Mouse (Mus musculus) cerebellum, adult 2 months (tissue): ENCODE measurements around the gene Tmem109. TPM values are rescaled to one million over a fixed set of nuclear protein-coding genes. Genes with fewer than 3 reads are reported as not detected.

ENCODE experiments used
- DNase-seq, 2 experiments: peaks; one replicate each; pipeline ENCODE4 v3.0.0; 2021
- H3K27ac ChIP-seq: fragments of 200-500 bp; 2 replicates; pipeline ENCODE4 v1.5.1; 2012; ENCODE audit warnings: low read length, control low read depth, inconsistent platforms; ENCODE audit not compliant: insufficient read depth
- H3K27me3 ChIP-seq: fragments of 200-500 bp; 2 replicates; pipeline ENCODE4 v1.6.1; 2012; ENCODE audit warnings: inconsistent platforms, mild to moderate bottlenecking, low read length, moderate library complexity; ENCODE audit not compliant: control insufficient read depth, insufficient read depth
- H3K4me1 ChIP-seq: fragments of 200-500 bp; 2 replicates; pipeline ENCODE4 v1.6.1; 2011; ENCODE audit warnings: low read length; ENCODE audit not compliant: control insufficient read depth, insufficient read depth
- H3K4me3 ChIP-seq: fragments of 200-500 bp; replicated peaks from 2 replicates; pipeline ENCODE3; 2011; ENCODE audit warnings: mild to moderate bottlenecking, low read depth, low read length, control low read depth; ENCODE audit not compliant: insufficient read depth
- CTCF ChIP-seq: fragments of 200-500 bp; IDR thresholded peaks from 2 replicates; pipeline ENCODE4 v1.5.1; 2011; ENCODE audit warnings: low read depth, mild to moderate bottlenecking, control low read depth, low read length, moderate library complexity, borderline replicate concordance; ENCODE audit not compliant: insufficient read depth
- POLR2A ChIP-seq: fragments of 200-500 bp; IDR thresholded peaks from 2 replicates; pipeline ENCODE4 v1.6.1; 2011; ENCODE audit warnings: low read length, control low read depth, borderline replicate concordance; ENCODE audit not compliant: insufficient read depth
- WGBS: fragments of 180-500 bp; shearing (Covaris S2); methylation state at CpG from one replicate; pipeline ENCODE4 v1.1.7; 2018; 5-methylcytosine and 5-hydroxymethylcytosine counted together
- polyA plus RNA-seq: library from polyadenylated mRNA; depleted of rRNA; stranded (reverse); fragments of >200 nt; gene quantifications from 2 replicates; pipeline ENCODE4 v1.2.3, GENCODE M21; 2012

The Tmem109 gene
- polyA plus RNA-seq, 1 experiment = 109 TPM

- Histone ChIP-seq H3K27ac (peak overlapping the region; percentile 91), H3K27me3 (no peaks in the 10 kb centered on the region), H3K4me1 (peaks cover 46% of the 10 kb centered on the region), H3K4me3 (peak overlapping the region; percentile 99)
- TF ChIP-seq POLR2A (no peak), CTCF (no peak)
- 2% methylated on average over 5 of the region's 5 CpGs for WGBS
- peak in 1 of 2 experiments; percentile 56 for DNase-seq
Measured at GRCm38 (mm10) chr19:10867946-10868622, 13.7 kb downstream of the Tmem109 start.

GRCm38 (mm10) chr19:10866351-10866750, 15.4 kb downstream of the Tmem109 start:
- no peak for TF ChIP-seq CTCF
- no peak for TF ChIP-seq POLR2A
- peak overlapping the region; percentile 72 for H3K27ac ChIP-seq
- WGBS = 15% methylated on average over 13 of the region's 13 CpGs
- DNase-seq = peak; percentile 76 to 77
- H3K4me1 ChIP-seq = peaks cover 34% of the 10 kb centered on the region
- no peaks in the 10 kb centered on the region for H3K27me3 ChIP-seq
- peak overlapping the region; percentile 99 for H3K4me3 ChIP-seq

GRCm38 (mm10) chr19:10860072-10860497, 21.7 kb downstream of the Tmem109 start:
- Histone ChIP-seq H3K4me1 (peaks cover 33% of the 10 kb centered on the region), H3K27me3 (no peaks in the 10 kb centered on the region), H3K27ac (no peak overlapping the region), H3K4me3 (no peak overlapping the region)
- 21% methylated on average over 22 of the region's 22 CpGs for WGBS
- DNase-seq = peak; percentile 43 to 55
- TF ChIP-seq POLR2A (no peak), CTCF (peak; percentile 35; the same call in 1 of the 2 replicates)

- whole genome bisulfite sequencing = 35% methylated on average over 2 of the region's 2 CpGs
- no peak for DNase-seq
- no peak for TF ChIP-seq CTCF
- no peak; the same call in 1 of the 2 replicates for TF ChIP-seq POLR2A
- Histone ChIP-seq H3K4me3 (no peak overlapping the region), H3K4me1 (peaks cover 18% of the 10 kb centered on the region), H3K27ac (no peak overlapping the region; the same call in 1 of the 2 replicates), H3K27me3 (no peaks in the 10 kb centered on the region)
Measured at GRCm38 (mm10) chr19:10856520-10856919, 25.3 kb downstream of the Tmem109 start.

- H3K4me1 ChIP-seq = peaks cover 14% of the 10 kb centered on the region
- no peaks in the 10 kb centered on the region for H3K27me3 ChIP-seq
- H3K4me3 ChIP-seq = no peak overlapping the region
- 88% methylated on average over 3 of the region's 3 CpGs for WGBS
- no peak for DNase-seq
- TF ChIP-seq POLR2A (no peak), CTCF (no peak)
- no peak overlapping the region for H3K27ac ChIP-seq
Measured at GRCm38 (mm10) chr19:10855422-10855821, 26.4 kb downstream of the Tmem109 start.

- Histone ChIP-seq H3K4me1 (peaks cover 3% of the 10 kb centered on the region), H3K27me3 (no peaks in the 10 kb centered on the region), H3K27ac (no peak overlapping the region), H3K4me3 (no peak overlapping the region)
- WGBS = 24% methylated on average over 3 of the region's 3 CpGs
- no peak for TF ChIP-seq CTCF
- TF ChIP-seq POLR2A = no peak
- peak in 1 of 2 experiments; percentile 49 for DNase-seq
Measured at GRCm38 (mm10) chr19:10847311-10848087, 34.3 kb downstream of the Tmem109 start.

- no peak overlapping the region for H3K27ac ChIP-seq
- WGBS = 86% methylated on average over 7 of the region's 7 CpGs
Measured at GRCm38 (mm10) chr19:10846150-10846549, 35.7 kb downstream of the Tmem109 start.

More at GRCm38 (mm10) chr19:10846150-10846549, 35.7 kb downstream of the Tmem109 start:
- no peak for DNase-seq
- peaks cover 3% of the 10 kb centered on the region for H3K4me1 ChIP-seq
- no peaks in the 10 kb centered on the region for H3K27me3 ChIP-seq
- no peak overlapping the region for H3K4me3 ChIP-seq
- TF ChIP-seq POLR2A (no peak), CTCF (no peak)
